Mouse (Mus musculus) large intestine, adult 2 months (tissue): ENCODE data around the gene Gm21915. TPM values are rescaled to one million over a fixed set of nuclear protein-coding genes. Genes with fewer than 3 reads are reported as not detected.

ENCODE experiments used
- DNase-seq: peaks from one replicate; pipeline ENCODE4 v3.0.0-alpha.2; 2012; ENCODE audit warnings: low read depth, low spot score
- WGBS: fragments of 180-500 bp; shearing (Covaris S2); methylation state at CpG from one replicate; pipeline ENCODE4 v1.1.7; 2018; 5-methylcytosine and 5-hydroxymethylcytosine counted together
- polyA plus RNA-seq: library from polyadenylated mRNA; depleted of rRNA; stranded (reverse); fragments of >200 nt; gene quantifications from 2 replicates; pipeline ENCODE4 v1.2.3, GENCODE M21; 2012; rRNA removed

Gene Gm21915
- polyA plus RNA-seq, result not detected in 2 replicates

GRCm38 (mm10) chr9:40670313-40670712, at the start of gene Gm21915:
Gm21915 (plus strand) TSS chr9:40670613.
- 76% methylated on average over 3 of the region's 3 CpGs for WGBS
- no peak for DNase-seq

- DNase-seq, result no peak
- WGBS, result 93% methylated on average over 3 of the region's 3 CpGs
These were observed 48.1 kb upstream of the Gm21915 start for GRCm38 (mm10) chr9:40622265-40622664.

- WGBS, result 89% methylated on average over 4 of the region's 4 CpGs
- no peak for DNase-seq
These were observed 47.6 kb upstream of the Gm21915 start for GRCm38 (mm10) chr9:40622793-40623192.

DNA sequence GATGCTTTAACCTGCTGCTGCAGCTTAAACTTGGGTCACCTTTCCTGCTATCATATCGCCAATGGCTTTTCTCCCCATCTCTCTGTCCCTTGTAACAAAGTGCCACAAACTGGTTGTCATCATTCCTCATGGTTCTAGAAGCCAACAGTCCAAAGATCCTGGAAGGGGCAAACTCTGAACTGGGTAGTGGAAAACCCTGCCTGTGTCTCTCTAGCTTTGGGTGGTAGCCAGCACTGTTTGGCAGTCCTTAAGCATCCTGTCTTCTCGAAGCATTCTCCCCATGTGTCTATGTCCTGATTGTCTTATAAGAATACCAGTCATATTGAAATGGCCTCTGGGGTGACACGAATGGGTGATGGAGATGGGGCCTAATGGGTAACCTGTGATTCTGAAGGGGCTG, 45.1 kb upstream of the Gm21915 start:
- no peak for DNase-seq
- WGBS, result 70% methylated on average over 3 of the region's 3 CpGs

DNA sequence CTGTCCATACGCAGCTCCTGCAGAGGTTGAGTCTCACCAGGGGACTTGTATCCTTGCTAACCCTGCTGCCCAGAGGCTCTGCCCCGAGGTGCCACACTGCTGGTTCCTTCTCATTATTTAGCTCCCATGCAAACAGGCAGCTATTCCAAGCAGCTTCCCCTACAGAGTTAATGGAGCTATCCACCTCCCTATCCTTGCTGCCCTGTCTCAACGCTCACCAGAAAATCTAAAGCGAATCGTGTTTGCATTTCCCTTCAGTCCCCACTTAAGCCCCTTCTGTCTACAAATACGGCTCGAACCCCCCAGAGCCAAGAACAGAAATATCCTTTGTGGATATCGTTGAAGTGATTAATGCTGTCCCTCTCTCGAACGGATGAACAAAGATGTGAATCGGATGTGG, 43.8 kb upstream of the Gm21915 start:
- 51% methylated on average over 11 of the region's 11 CpGs for WGBS
- no peak for DNase-seq

DNA sequence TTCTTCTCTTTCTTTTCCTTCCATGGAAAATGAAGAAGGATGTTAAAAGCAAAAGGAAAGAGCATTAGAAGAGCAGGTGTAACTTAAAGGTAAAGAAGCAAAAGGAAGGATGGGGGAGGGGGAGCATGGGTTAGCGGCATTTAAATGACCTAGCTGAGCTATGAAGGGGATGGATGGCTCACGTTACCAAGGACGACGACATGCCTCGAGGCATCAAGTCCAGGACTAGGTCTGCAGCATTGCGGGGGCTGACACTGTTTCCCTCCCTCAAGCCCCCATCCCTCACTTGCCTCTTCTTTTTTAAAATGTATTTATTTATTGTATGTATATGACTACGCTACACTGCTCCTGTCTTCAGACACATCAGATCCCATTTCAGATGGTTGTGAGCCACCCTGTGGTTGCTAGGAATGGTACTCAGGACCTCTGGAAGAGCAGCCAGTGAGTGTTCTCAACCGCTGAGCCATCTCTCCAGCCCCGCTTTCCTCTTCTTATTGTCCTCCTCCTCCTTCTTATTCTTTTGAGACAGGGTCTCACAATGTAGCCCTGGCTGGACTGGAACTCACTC, 43.2 kb upstream of the Gm21915 start:
- no peak for DNase-seq
- WGBS, result 72% methylated on average over 9 of the region's 9 CpGs

- 63% methylated on average over 20 of the region's 20 CpGs for WGBS
- peak; percentile 25 for DNase-seq
These were observed 42.0 kb upstream of the Gm21915 start for GRCm38 (mm10) chr9:40628130-40629069.

DNA sequence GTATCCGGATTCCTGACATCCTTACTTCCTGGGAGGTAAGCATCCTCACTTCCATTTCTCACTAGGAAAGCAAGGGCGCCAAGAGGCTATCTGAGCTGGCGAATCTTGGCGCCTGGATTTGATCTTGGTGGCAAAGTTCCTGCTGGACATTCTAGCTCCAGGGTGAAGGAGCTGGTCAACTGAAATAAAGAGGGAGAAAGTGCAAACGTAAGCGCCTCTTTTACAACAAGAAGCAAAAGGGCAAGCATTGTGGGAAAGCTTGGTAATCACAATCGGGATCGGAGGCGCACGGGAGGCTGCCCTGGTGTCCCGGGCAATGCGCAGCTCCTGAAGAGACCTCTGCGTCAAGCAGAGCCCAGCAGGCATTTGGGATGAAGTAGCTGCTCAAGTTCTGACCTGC, 41.0 kb upstream of the Gm21915 start:
- no peak for DNase-seq
- WGBS, result 63% methylated on average over 13 of the region's 13 CpGs

DNA sequence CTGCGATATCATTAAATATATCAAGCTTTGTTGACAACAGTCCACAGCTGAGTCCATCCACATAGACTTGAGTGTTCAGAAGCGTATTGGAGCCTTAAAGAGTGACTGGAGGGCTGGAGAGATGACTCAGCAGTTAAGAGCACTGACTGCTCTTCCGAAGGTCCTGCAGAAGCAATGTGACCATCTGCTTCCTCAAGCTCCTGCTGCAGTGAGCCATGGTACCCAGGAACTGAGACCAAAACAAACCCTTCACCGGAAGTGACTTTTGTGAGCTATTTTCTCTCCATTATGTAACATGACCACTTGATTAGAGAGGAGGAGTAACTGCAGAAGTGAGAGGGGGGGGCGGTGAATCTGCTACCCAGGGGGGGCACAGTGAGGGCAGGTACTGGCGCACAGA, 39.3 kb upstream of the Gm21915 start:
- DNase-seq, result no peak

DNA sequence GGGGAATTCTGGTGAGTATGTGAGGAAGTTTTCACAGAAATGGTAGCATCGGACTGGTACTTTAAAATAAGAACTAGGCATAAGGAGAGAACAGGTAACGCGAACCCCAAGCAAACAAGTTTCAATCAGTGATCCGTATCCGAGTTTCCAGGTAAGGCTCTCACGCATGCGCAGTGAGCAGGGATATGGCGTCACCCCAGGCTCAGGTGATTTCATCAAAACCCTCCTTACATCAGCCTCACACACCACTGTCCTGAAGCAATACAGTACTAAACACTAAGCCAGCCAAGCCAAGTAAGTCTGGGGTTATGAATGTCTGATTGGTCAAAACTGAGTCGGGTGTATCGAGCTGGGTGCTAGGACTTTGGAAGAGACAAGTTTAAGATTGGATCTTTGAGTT, 38.9 kb upstream of the Gm21915 start:
- WGBS, result 84% methylated on average over 10 of the region's 10 CpGs

More for the DNA sequence above, 39.3 kb upstream of the Gm21915 start:
- 45% methylated on average over 6 of the region's 6 CpGs for WGBS

GRCm38 (mm10) chr9:40636054-40636453, 34.4 kb upstream of the Gm21915 start:
- WGBS, result 1% methylated on average over 2 of the region's 2 CpGs

More for the DNA sequence above, 38.9 kb upstream of the Gm21915 start:
- no peak for DNase-seq

DNA sequence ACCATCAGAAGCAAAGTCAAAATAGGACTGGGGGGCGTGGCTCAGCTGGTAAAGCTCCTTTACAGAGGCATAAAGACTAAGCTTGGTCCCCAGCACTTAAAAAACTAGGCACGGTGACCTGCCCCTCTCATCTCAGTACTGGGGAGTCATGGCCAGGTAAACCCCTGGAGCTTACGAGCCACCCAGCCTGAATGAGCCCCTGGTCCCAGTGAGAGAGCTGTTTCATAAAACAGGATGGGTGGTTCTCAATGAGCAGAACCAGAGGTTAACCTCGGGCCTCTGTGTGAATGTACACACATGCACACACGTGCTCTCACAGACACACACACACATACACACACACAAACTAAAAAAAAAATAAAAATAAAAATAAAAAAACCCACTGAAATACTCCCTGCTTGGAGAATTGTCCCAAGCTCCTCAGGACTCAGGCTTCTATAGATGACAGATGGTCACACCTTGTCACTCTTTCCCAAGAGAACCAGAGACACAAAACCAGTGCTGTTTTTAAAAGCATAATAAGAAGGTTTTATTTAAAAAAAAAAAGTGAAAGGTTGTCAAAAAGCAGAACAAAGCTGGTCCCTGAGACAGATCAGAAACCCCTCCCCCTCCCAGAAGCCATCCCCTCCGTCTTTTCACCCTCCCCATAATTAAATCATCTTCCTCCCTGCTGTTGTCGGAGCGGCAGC, 32.6 kb upstream of the Gm21915 start:
- no peak for DNase-seq
- WGBS, result 44% methylated on average over 8 of the region's 8 CpGs

More at GRCm38 (mm10) chr9:40636054-40636453, 34.4 kb upstream of the Gm21915 start:
- peak; percentile 18 for DNase-seq

- DNase-seq, result no peak
- 9% methylated on average over 14 of the region's 14 CpGs for WGBS
These were observed 31.9 kb upstream of the Gm21915 start for GRCm38 (mm10) chr9:40638394-40639049.

GRCm38 (mm10) chr9:40639536-40640187, 30.8 kb upstream of the Gm21915 start:
- 65% methylated on average over 10 of the region's 10 CpGs for WGBS

GRCm38 (mm10) chr9:40641318-40641717, 29.1 kb upstream of the Gm21915 start:
- WGBS, result 53% methylated on average over 2 of the region's 2 CpGs
- DNase-seq, result no peak

More at GRCm38 (mm10) chr9:40639536-40640187, 30.8 kb upstream of the Gm21915 start:
- DNase-seq, result no peak

DNA sequence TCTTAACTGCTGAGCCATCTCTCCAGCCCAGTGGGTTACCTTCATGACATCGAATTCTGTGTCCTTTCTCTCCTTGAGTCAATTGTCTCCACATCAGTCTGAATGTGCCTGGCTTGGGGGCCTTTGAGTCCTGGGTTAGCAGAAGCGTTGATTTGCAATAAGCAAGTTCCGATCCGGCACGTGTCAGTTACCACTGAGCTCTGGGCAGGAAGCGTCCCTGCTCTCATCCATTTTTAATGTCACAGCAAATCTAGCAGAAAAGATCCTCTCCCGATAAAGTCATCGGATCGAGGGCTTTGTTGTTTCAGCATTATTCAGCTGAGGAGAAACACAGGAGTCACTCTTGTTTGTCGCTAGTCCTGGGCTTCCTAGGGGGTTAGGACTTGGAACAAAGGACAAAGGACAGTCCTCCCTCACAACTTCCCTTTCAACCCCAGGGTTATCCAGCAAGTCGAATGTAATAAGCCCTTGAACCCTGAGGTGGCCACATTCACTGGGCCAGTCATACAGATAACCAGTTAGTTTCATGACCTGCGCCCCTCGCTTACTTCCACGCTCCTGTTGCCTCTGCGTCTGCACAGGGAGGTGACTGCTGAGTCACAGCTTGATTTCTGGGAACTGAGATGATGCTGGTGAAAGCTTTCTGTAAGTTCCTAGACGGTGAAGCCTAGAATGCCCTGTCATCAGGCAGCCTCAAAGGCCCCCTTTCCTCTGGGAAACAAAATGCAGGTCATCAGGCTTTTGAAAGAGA, 27.8 kb upstream of the Gm21915 start:
- DNase-seq, result no peak
- 43% methylated on average over 16 of the region's 16 CpGs for WGBS

- 81% methylated on average over 3 of the region's 3 CpGs for WGBS
- DNase-seq, result no peak
These were observed 21.0 kb upstream of the Gm21915 start for GRCm38 (mm10) chr9:40649444-40649843.

- DNase-seq, result no peak
- WGBS, result 74% methylated on average over 6 of the region's 6 CpGs
These were observed 20.4 kb upstream of the Gm21915 start for GRCm38 (mm10) chr9:40649983-40650382.
